ENCODE assay signal across 14 mouse cellular contexts in the genomic region with DNA sequence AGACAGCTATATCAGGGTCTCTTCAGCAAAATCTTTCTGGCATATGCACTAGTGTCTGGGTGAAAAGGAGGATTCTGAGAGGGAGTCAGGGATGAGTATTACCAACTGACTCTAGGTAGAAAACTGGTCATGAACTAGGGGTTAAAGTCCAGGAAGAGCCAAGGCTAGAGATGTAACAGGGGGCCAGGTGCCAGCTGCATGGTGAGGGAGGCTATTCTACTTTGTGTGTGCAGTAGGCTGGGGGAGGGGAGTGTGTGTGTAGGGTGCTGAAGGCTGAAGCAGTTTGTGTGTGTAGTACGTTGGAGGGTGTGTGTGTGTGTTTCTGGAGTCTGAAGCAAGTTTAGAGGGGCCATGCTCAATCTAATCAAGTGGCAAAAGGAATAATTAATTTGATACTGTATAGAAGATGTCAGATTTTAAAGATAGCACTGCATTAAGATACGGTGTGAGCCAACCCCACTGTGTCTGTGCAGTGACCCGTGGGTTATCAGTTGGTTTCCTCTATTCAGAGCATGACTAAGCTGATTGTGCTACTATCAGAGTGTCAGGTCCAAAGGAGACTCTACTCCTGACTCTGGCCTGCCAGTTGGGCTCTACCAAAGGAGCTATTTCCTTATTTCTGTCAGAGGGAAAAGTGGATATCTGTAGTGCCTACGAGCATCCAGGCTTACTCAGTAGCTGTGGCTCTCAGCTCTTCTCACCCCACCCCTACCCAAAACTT.
DNase-seq lines count a peak whose midpoint lies in the region; ATAC-seq lines count a peak whose summit lies in the region.
"Had no signal": no experiment of that assay in that cellular context is flagged by ENCODE, and none has a peak within 500 bp of the region (broad histone marks: within the 10 kb centered on the region; RNA-seq: fewer than 3 reads in every experiment).

No protein-coding gene starts in this region.

- WGBS in kidney, embryonic 15.5 days, result 58% methylated on average over 4 of the region's 4 CpGs
- 14% methylated on average over 4 of the region's 4 CpGs for WGBS in liver, embryonic 12.5 days (ENCODE audit: insufficient replicate concordance)
- WGBS in stomach, embryonic 14.5 days, result 45% methylated on average over 4 of the region's 4 CpGs
- WGBS in forebrain, embryonic 14.5 days, result 46% methylated on average over 4 of the region's 4 CpGs

- H3K9ac ChIP-seq in kidney, embryonic 15.5 days, result no peak overlapping the region
- peak overlapping the region; percentile 0; the same call in 1 of the 2 replicates for H3K9ac ChIP-seq in liver, embryonic 12.5 days
- no peak overlapping the region for H3K9ac ChIP-seq in stomach, embryonic 14.5 days (replicated peaks; ENCODE audit: low read depth, low read length)
- no peak overlapping the region for H3K9ac ChIP-seq in forebrain, embryonic 14.5 days (ENCODE audit: low read length)
- H3K9ac ChIP-seq: limb, embryonic 15.5 days; midbrain, embryonic 12.5 days had no signal

- no peaks in the 10 kb centered on the region for H3K27me3 ChIP-seq in kidney, embryonic 15.5 days
- no peaks in the 10 kb centered on the region for H3K27me3 ChIP-seq in liver, embryonic 12.5 days (replicated peaks)
- H3K27me3 ChIP-seq in stomach, embryonic 14.5 days (ENCODE audit: control insufficient read depth, insufficient read depth, low read length), result no peaks in the 10 kb centered on the region
- no peaks in the 10 kb centered on the region for H3K27me3 ChIP-seq in forebrain, embryonic 14.5 days (replicated peaks; ENCODE audit: control insufficient read depth, insufficient read depth, low read length)
- H3K27me3 ChIP-seq: CH12.LX; limb, embryonic 15.5 days; midbrain, embryonic 12.5 days had no signal

- H3K4me1 ChIP-seq in kidney, embryonic 15.5 days, result 0 out of 2 replicates have a peak, but pooled peaks cover 3% of the 10 kb centered on the region
- H3K4me1 ChIP-seq in liver, embryonic 12.5 days, result peaks cover 36% of the 10 kb centered on the region
- H3K4me1 ChIP-seq in stomach, embryonic 14.5 days (ENCODE audit: control insufficient read depth, insufficient read depth, low read length), result no peaks in the 10 kb centered on the region
- H3K4me1 ChIP-seq in forebrain, embryonic 14.5 days (ENCODE audit: control insufficient read depth, insufficient read depth, low read length), result no peaks in the 10 kb centered on the region
- H3K4me1 ChIP-seq: limb, embryonic 15.5 days; midbrain, embryonic 12.5 days had no signal

- H3K4me2 ChIP-seq in kidney, embryonic 15.5 days, result no peak overlapping the region
- 0 out of 2 replicates have a peak overlapping the region, but pooled peaks have one; percentile 13 for H3K4me2 ChIP-seq in liver, embryonic 12.5 days
- no peak overlapping the region for H3K4me2 ChIP-seq in stomach, embryonic 14.5 days (replicated peaks; ENCODE audit: low read depth, low read length)
- no peak overlapping the region for H3K4me2 ChIP-seq in forebrain, embryonic 14.5 days (ENCODE audit: low read length)
- H3K4me2 ChIP-seq: limb, embryonic 15.5 days; midbrain, embryonic 12.5 days had no signal

- 0 out of 2 replicates have a peak, but pooled peaks have one; percentile 46 for ATAC-seq in kidney, embryonic 15.5 days (replicated peaks; ENCODE audit: low FRiP score)
- peak; percentile 57 for ATAC-seq in erythroid progenitor cell, adult 5-6 weeks (replicated peaks; ENCODE audit: low FRiP score, poor library complexity, severe bottlenecking)
- peak; percentile 92 for ATAC-seq in liver, embryonic 12.5 days
- 0 out of 2 replicates have a peak, but pooled peaks have one; percentile 63 for ATAC-seq in stomach, embryonic 14.5 days (ENCODE audit: insufficient number of reproducible peaks, insufficient read depth, low FRiP score, low read depth)
- no peak for ATAC-seq in forebrain, embryonic 14.5 days

- no peak for DNase-seq in kidney, postnatal 14 days
- no peak for DNase-seq in frontal cortex, postnatal 10 days (ENCODE audit: low spot score in 2 of 2)
- no peak for DNase-seq in frontal cortex, adult 2 months (ENCODE audit: extremely low spot score in 1 of 2, low spot score in 1 of 2)
- DNase-seq in forebrain, embryonic 14.5 days (ENCODE audit: low spot score), result no peak
- DNase-seq: cerebellum, adult 11-12 months; heart, postnatal 14 days; right cerebral cortex, adult 18-20 months had no signal

- no peak overlapping the region for H3K27ac ChIP-seq in kidney, embryonic 15.5 days
- H3K27ac ChIP-seq in liver, embryonic 12.5 days, result peak overlapping the region; percentile 45; the same call in 1 of the 2 replicates
- H3K27ac ChIP-seq in stomach, embryonic 14.5 days (ENCODE audit: low read length), result no peak overlapping the region
- H3K27ac ChIP-seq in forebrain, embryonic 14.5 days (ENCODE audit: low read depth, low read length), result no peak overlapping the region
- H3K27ac ChIP-seq: limb, embryonic 15.5 days; midbrain, embryonic 12.5 days had no signal

- H3K9me3 ChIP-seq in kidney, embryonic 15.5 days (replicated peaks), result no peaks in the 10 kb centered on the region
- H3K9me3 ChIP-seq in liver, embryonic 12.5 days (replicated peaks), result no peaks in the 10 kb centered on the region
- H3K9me3 ChIP-seq in stomach, embryonic 14.5 days (ENCODE audit: control insufficient read depth, low read depth, low read length), result no peaks in the 10 kb centered on the region
- H3K9me3 ChIP-seq in forebrain, embryonic 14.5 days (replicated peaks; ENCODE audit: control insufficient read depth, low read length), result no peaks in the 10 kb centered on the region
- H3K9me3 ChIP-seq: limb, embryonic 15.5 days; midbrain, embryonic 12.5 days had no signal

- H3K4me3 ChIP-seq in kidney, embryonic 15.5 days (replicated peaks), result no peak overlapping the region
- no peak overlapping the region for H3K4me3 ChIP-seq in liver, embryonic 12.5 days
- H3K4me3 ChIP-seq in stomach, embryonic 14.5 days (ENCODE audit: low read depth, low read length), result no peak overlapping the region
- no peak overlapping the region for H3K4me3 ChIP-seq in forebrain, embryonic 14.5 days (ENCODE audit: low read depth, low read length)
- H3K4me3 ChIP-seq: limb, embryonic 15.5 days; midbrain, embryonic 12.5 days had no signal

- no peaks in the 10 kb centered on the region for H3K36me3 ChIP-seq in kidney, embryonic 15.5 days
- H3K36me3 ChIP-seq in liver, embryonic 12.5 days, result no peaks in the 10 kb centered on the region
- no peaks in the 10 kb centered on the region for H3K36me3 ChIP-seq in stomach, embryonic 14.5 days (ENCODE audit: control insufficient read depth, insufficient read depth, low read length)
- H3K36me3 ChIP-seq in forebrain, embryonic 14.5 days (ENCODE audit: control insufficient read depth, insufficient read depth, low read length), result no peaks in the 10 kb centered on the region
- H3K36me3 ChIP-seq: limb, embryonic 15.5 days; midbrain, embryonic 12.5 days had no signal
